Mouse (Mus musculus): ENCODE measurements at regions not wholly inside any gene's neighbourhood (a gene's known extent, or its start where the extent isn't known, plus 50 kb on each side); places are given as distances from the start of the nearest gene placed in this dataset.

DNA sequence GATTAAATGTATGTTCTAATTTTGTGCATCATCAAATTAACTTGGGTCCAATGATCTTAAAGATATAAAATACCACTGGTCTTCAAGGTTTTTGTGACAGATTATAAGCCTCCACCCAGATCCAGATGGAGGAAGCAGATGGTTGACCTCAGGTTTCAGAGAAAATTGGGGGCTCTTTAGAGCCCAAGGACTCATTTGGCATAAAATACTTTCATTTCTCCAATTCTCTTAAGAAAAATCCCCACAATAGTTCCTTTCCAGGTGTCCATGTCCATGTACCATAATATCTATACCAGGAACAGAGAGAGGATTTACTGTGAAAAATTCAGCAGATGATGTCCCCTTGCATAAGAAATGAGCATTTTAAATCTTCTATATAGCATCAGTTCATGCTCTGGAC, 385.0 kb downstream of the Cypt12 start:
- TF ChIP-seq CTCF (IDR thresholded peaks at IDR 0.05; ENCODE audit: extremely low read depth, insufficient read depth, insufficient read length, insufficient replicate concordance) (no peak), POLR2A (IDR thresholded peaks at IDR 0.05; ENCODE audit: low read depth, low read length) (no peak)

Measured in spleen, adult 2 months (tissue).